Mouse (Mus musculus) embryonic facial prominence, embryonic 15.5 days (tissue): ENCODE measurements around the gene Otulin. TPM values are rescaled to one million over a fixed set of nuclear protein-coding genes. Genes with fewer than 3 reads are reported as not detected.

Experiments used
- ATAC-seq: fragments of 200-750 bp; cut with Nextera tagmentation; 2 replicates; pipeline ENCODE4 v1.8.0; 2017; ENCODE audit warnings: low read depth, moderate TSS enrichment; ENCODE audit not compliant: insufficient number of reproducible peaks, low FRiP score, low TSS enrichment
- H3K27ac ChIP-seq: fragments of 300-500 bp; sonication (generic); replicated peaks from 2 replicates; pipeline ENCODE4 v1.5.1; 2015; ENCODE audit warnings: mild to moderate bottlenecking, inconsistent platforms
- H3K27me3 ChIP-seq: fragments of 300-500 bp; sonication (generic); 2 replicates; pipeline ENCODE4 v1.6.1; 2015; ENCODE audit warnings: inconsistent platforms
- H3K36me3 ChIP-seq: fragments of 300-500 bp; sonication (generic); 2 replicates; pipeline ENCODE4 v1.6.1; 2015; ENCODE audit warnings: mild to moderate bottlenecking, inconsistent platforms
- H3K4me1 ChIP-seq: fragments of 300-500 bp; sonication (generic); 2 replicates; pipeline ENCODE4 v1.6.1; 2015; ENCODE audit warnings: inconsistent platforms
- H3K4me2 ChIP-seq: fragments of 300-500 bp; sonication (generic); replicated peaks from 2 replicates; pipeline ENCODE4 v1.6.1; 2015; ENCODE audit warnings: mild to moderate bottlenecking, inconsistent platforms
- H3K4me3 ChIP-seq: fragments of 300-500 bp; sonication (generic); replicated peaks from 2 replicates; pipeline ENCODE4 v1.5.1; 2015; ENCODE audit warnings: mild to moderate bottlenecking, inconsistent platforms
- H3K9ac ChIP-seq: fragments of 300-500 bp; sonication (generic); 2 replicates; pipeline ENCODE4 v1.6.1; 2015; ENCODE audit warnings: inconsistent platforms
- H3K9me3 ChIP-seq: fragments of 300-500 bp; sonication (generic); replicated peaks from 2 replicates; pipeline ENCODE4 v1.6.1; 2016; ENCODE audit warnings: inconsistent platforms
- WGBS: fragments of 180-500 bp; shearing (Covaris S2); methylation state at CpG from one replicate; pipeline ENCODE4 v1.1.7; 2015; 5-methylcytosine and 5-hydroxymethylcytosine counted together
- polyA plus RNA-seq: library from polyadenylated mRNA; unstranded; fragments of >200 nt; fragmentation: Nextera tagmentation; extraction: Ambion mirVana; gene quantifications from 2 replicates; pipeline ENCODE4 v1.2.1, GENCODE M21; 2015

The Otulin gene
- polyA plus RNA-seq, 1 experiment from 2014 or later: 29.7 TPM

DNA sequence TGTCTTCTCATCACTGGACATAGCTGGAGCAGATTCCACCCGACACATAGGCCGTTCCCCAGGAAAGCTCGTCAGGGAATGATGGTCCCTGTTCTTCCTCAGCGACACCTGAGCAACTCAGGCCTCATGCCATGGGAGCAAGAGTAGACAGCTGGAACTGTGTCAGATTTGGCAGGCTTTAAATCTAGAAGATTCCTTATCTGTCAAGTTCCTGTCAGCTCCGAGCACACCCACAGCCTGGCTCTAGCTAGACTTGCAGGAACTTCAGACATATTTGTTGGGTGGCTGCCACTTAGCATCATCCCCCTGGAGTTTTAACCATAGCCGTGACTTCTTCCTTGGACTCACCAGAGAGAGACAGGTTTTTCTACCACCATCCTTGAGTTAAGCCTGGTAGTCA lies 82.4 kb downstream of the Otulin start:
- Histone ChIP-seq H3K36me3 (no peaks in the 10 kb centered on the region), H3K4me2 (no peak overlapping the region), H3K4me3 (no peak overlapping the region), H3K9ac (no peak overlapping the region), H3K9me3 (no peaks in the 10 kb centered on the region), H3K27me3 (no peaks in the 10 kb centered on the region), H3K4me1 (no peaks in the 10 kb centered on the region), H3K27ac (no peak overlapping the region)
- 79% methylated on average over 6 of the region's 6 CpGs for WGBS
- no peak for ATAC-seq

DNA sequence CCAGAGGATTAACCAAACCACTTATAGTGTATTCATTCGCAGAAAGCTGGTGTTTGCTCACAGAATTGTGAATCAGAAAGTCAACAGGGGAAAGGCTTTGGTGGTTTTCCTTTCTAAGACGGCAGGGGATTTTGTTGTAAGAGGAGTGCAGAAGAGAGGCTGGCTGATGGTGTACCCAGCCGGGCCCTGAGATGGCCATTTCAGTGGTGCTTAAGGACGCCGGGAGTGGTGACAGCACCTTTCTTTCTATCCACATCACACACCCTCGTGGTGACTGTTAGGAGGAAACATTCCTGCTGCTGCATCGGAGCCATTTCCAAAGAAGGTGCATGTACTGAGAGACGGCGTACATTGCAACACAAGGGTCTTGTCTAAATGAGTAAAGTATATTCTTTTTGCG lies 85.3 kb downstream of the Otulin start:
- H3K36me3 ChIP-seq: no peaks in the 10 kb centered on the region
- no peak for ATAC-seq
- WGBS: 83% methylated on average over 10 of the region's 10 CpGs
- H3K27me3 ChIP-seq: no peaks in the 10 kb centered on the region
- H3K4me2 ChIP-seq: no peak overlapping the region
- no peaks in the 10 kb centered on the region for H3K4me1 ChIP-seq
- H3K9ac ChIP-seq: no peak overlapping the region
- H3K4me3 ChIP-seq: no peak overlapping the region
- no peak overlapping the region for H3K27ac ChIP-seq
- H3K9me3 ChIP-seq: no peaks in the 10 kb centered on the region

DNA sequence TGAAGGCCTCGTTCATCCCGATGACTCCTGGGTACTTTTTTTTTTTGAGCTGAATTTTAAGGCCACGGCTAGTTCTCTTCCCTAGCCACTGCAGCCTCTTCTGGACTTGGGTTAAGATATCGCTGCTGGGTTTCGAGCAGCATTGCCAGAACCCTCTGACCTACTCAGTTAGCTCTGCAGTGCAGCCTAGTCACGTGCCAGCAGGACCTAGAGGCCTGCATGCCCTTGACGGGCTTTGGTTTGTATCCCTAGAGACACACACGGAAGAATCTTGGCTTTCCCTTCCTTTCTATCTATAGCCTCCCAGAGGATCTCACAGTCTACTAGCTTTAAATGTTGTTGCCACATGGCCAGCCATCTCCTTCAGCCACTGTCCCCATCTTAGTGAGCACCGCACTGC lies 90.7 kb downstream of the Otulin start:
- 86% methylated on average over 9 of the region's 9 CpGs for WGBS

DNA sequence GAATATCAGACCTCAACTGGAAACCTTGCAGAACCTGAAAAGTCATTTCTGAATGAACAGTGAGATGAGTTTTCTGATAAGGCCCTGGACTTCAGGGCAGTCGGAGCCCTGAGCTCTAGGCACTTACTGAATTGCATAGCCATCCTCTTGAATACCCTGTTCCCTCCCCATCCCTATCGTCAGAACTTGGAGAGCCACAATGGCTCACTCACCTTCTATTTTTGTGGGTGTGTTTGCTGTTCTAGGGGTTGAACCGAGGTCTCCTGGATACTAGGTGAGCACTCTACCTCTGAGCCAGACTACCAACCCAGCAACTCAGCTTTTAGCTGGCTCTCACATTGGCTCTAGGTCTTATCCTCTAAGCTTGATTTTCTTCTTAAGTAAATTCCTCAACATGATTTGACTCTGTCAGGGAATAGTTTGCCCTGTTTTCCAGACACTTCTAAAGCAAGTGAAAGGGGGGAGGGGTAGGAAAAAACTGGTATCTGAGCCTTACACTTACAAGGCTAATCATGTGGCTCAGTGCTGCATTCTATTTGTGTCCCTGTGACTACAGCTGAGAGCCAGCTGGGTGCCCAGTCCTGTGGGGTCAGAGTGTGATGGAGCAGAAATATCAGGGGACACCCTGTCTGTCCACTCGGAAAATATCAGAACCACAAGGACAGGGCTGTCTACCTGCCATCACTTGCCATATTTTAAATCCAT lies 92.8 kb downstream of the Otulin start:
- Histone ChIP-seq H3K4me1 (no peaks in the 10 kb centered on the region), H3K27me3 (no peaks in the 10 kb centered on the region), H3K9me3 (no peaks in the 10 kb centered on the region), H3K4me3 (no peak overlapping the region), H3K36me3 (no peaks in the 10 kb centered on the region), H3K9ac (no peak overlapping the region), H3K27ac (no peak overlapping the region), H3K4me2 (no peak overlapping the region)
- ATAC-seq: no peak
- 59% methylated on average over 4 of the region's 4 CpGs for WGBS

More for the DNA sequence above, 90.7 kb downstream of the Otulin start:
- no peak overlapping the region for H3K4me2 ChIP-seq
- H3K36me3 ChIP-seq: no peaks in the 10 kb centered on the region
- no peaks in the 10 kb centered on the region for H3K27me3 ChIP-seq
- no peaks in the 10 kb centered on the region for H3K4me1 ChIP-seq
- ATAC-seq: no peak
- H3K9me3 ChIP-seq: no peaks in the 10 kb centered on the region
- no peak overlapping the region for H3K4me3 ChIP-seq
- no peak overlapping the region for H3K9ac ChIP-seq
- H3K27ac ChIP-seq: no peak overlapping the region

DNA sequence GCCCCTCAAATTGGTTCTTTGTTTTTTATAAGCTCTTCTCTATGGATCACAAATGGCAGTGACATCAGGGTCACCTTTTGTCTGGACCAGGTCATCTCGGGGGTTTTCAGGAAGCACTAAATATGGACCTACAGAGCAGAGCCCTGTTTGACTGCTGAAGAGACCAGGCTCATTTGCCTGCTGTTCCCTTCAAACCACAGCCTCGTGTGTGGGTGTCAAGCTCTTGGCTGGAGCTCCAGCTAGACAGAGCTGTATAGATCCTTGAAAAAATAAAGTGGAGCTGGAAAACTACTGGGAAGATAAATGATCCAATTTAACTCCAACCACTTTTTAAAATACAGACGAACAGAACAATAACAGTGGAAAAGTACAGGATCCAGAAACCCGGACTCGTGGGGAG lies 93.7 kb downstream of the Otulin start:
- Histone ChIP-seq H3K9ac (no peak overlapping the region), H3K27ac (no peak overlapping the region), H3K27me3 (no peaks in the 10 kb centered on the region), H3K9me3 (no peaks in the 10 kb centered on the region), H3K4me1 (no peaks in the 10 kb centered on the region), H3K4me2 (no peak overlapping the region), H3K36me3 (no peaks in the 10 kb centered on the region), H3K4me3 (no peak overlapping the region)
- WGBS: 48% methylated on average over 5 of the region's 5 CpGs
- no peak for ATAC-seq

DNA sequence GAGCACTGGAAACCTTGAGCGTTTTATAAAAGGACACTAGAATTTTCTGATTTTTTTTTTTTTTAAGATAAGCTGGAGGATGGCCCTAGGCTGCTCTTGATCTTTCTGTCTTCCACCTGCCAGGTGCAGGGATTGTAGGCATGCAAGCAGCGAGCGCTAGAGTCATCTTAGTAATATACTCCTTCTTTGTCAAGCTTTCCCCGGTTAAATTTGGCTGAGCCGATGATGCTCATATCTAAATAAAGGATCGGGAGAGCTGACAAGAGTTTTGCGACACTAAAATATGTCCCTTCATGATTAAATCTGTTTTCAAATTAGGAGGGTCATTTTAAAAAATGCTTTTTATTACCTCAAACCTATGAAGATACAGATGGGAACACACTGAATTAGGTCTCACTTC lies 94.3 kb downstream of the Otulin start:
- Histone ChIP-seq H3K4me1 (no peaks in the 10 kb centered on the region), H3K27me3 (no peaks in the 10 kb centered on the region), H3K4me3 (no peak overlapping the region), H3K4me2 (no peak overlapping the region), H3K9ac (no peak overlapping the region), H3K27ac (no peak overlapping the region), H3K36me3 (no peaks in the 10 kb centered on the region), H3K9me3 (no peaks in the 10 kb centered on the region)
- WGBS: 88% methylated on average over 7 of the region's 7 CpGs
- no peak for ATAC-seq

DNA sequence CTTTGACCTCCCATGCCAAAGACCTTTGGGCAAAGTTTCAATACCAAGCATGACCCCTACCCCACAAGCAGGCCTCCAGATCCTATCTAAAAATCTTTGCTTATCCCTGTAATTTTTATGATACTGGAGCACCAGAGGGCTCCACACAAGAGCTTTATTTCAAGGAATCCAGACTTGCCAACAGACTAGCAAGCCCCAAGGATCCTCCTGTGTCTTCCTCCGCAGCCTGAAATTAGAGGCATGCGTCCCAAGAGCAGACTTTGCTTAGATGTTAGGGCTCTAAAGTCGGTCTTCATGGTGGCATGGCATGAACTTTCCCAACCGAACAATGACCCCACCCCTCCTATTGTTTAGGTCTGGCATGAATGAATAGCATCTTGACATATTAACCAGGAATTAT lies 94.8 kb downstream of the Otulin start:
- Histone ChIP-seq H3K4me3 (no peak overlapping the region), H3K4me2 (no peak overlapping the region), H3K36me3 (no peaks in the 10 kb centered on the region), H3K4me1 (no peaks in the 10 kb centered on the region), H3K9ac (no peak overlapping the region), H3K27me3 (no peaks in the 10 kb centered on the region), H3K27ac (no peak overlapping the region), H3K9me3 (no peaks in the 10 kb centered on the region)
- ATAC-seq: no peak
- WGBS: 86% methylated on average over 4 of the region's 4 CpGs

DNA sequence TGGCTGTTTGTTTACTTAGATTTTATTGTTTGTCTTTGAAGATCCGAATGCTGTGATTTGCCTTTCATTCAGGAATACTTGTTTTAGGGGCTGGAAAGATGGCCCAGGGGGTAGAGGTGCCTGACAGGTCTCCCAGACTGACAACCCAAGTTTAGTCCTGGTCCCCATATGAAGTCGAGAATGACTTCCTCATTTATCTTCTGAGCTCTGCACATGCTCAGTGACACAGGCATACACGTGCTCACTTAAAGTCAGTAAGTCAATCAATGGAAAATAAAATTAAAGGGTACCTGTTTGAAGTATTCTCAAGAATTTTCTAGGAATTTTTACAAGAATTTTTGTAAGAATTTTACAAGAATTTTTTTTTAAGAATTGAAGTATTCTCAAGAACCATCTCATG lies 97.5 kb downstream of the Otulin start:
- no peak for ATAC-seq
- Histone ChIP-seq H3K36me3 (no peaks in the 10 kb centered on the region), H3K4me3 (no peak overlapping the region), H3K4me2 (no peak overlapping the region), H3K27ac (no peak overlapping the region), H3K9ac (no peak overlapping the region), H3K4me1 (no peaks in the 10 kb centered on the region), H3K9me3 (no peaks in the 10 kb centered on the region), H3K27me3 (no peaks in the 10 kb centered on the region)
- 63% methylated on average over 3 of the region's 3 CpGs for WGBS

DNA sequence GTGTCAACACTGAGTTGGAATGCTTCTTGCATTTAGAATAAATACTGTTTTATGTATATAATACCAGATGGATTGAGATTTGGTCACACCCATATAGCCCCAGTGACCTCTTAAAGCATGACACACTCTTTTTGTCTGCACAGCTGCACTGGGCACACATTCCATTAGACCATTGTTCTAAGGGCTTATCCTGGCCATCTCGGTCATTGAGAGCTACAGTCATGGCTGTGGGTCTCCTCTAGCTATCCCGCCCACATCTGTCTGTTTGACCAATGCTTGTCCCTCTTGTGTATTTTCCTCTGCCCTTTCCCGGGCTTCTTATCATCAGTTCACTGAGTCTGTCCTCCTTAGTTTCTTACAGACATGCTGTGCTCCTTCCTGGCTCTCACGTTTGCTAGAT lies 100.5 kb downstream of the Otulin start:
- ATAC-seq: no peak
- no peaks in the 10 kb centered on the region for H3K9me3 ChIP-seq
- no peaks in the 10 kb centered on the region for H3K36me3 ChIP-seq
- no peak overlapping the region for H3K9ac ChIP-seq
- H3K27ac ChIP-seq: no peak overlapping the region
- H3K4me2 ChIP-seq: no peak overlapping the region
- 76% methylated on average over 4 of the region's 4 CpGs for WGBS
- H3K27me3 ChIP-seq: no peaks in the 10 kb centered on the region
- no peak overlapping the region for H3K4me3 ChIP-seq
- no peaks in the 10 kb centered on the region for H3K4me1 ChIP-seq

DNA sequence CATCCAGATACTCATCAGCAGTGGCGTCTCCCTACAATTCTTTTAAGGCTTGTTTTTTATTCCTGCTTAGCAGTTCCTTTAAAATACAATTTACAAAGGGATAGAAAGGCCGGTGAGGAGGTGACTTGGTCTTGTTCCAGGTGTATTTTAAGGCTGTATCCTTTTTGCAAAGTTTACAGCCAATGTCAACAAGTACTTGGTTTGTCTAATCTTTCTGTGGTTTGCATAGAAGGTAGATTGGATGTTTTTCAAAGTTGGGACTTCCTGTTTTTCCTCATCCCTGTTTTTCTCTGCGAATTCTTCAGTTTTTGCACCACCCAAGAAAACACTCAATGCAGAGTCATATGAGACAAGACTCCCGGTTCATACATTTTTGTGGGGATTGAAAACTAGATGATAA lies 101.6 kb downstream of the Otulin start:
- no peak for ATAC-seq
- H3K9me3 ChIP-seq: no peaks in the 10 kb centered on the region
- no peak overlapping the region for H3K4me3 ChIP-seq
- H3K36me3 ChIP-seq: no peaks in the 10 kb centered on the region
- 67% methylated on average over 4 of the region's 4 CpGs for WGBS
- H3K9ac ChIP-seq: no peak overlapping the region
- no peaks in the 10 kb centered on the region for H3K27me3 ChIP-seq
- H3K27ac ChIP-seq: no peak overlapping the region
- H3K4me2 ChIP-seq: no peak overlapping the region
- peaks cover 4% of the 10 kb centered on the region; the same call in 1 of the 2 replicates for H3K4me1 ChIP-seq

DNA sequence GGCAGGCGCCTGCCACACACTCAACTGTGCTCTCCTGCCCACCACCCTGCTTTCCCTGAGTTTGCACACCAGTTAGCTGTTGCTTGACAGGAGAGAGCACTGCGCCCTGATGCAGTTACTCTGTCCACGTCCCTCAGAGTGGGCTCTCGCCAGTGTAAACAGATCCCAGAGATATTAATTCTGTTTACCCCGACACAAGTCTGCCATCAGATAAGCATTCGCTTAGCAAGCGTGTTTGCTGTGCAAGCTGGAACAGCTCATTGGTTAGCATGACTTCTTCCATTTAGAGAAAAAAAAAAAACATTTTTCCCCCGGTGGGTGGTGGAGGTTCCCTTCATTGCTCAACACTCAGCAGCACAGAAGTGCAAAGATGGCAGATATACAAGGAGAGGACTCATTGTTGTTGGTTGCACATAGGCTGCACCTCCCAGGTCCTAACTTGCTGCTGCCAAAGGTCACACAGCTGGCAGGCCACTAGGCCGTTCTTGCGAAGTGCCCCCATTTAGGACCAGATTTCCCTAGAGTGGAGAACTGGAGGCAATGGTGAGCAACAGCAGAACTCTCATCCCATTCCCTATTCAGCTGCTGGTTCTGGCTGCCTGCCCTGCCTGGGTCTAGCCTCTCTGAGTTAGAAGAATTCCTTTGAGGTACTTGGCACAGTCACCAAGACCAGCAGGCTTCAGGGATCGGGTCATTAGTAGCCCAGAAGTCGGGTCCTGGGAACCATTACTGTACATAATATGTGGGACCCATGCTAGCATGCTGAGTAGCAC lies 105.1 kb downstream of the Otulin start:
- ATAC-seq: no peak
- H3K9me3 ChIP-seq: no peaks in the 10 kb centered on the region
- H3K27ac ChIP-seq: no peak overlapping the region
- H3K4me2 ChIP-seq: no peak overlapping the region
- no peak overlapping the region for H3K9ac ChIP-seq
- H3K27me3 ChIP-seq: no peaks in the 10 kb centered on the region
- peaks cover 4% of the 10 kb centered on the region; the same call in 1 of the 2 replicates for H3K4me1 ChIP-seq
- no peaks in the 10 kb centered on the region for H3K36me3 ChIP-seq
- no peak overlapping the region for H3K4me3 ChIP-seq
- WGBS: 70% methylated on average over 12 of the region's 12 CpGs

DNA sequence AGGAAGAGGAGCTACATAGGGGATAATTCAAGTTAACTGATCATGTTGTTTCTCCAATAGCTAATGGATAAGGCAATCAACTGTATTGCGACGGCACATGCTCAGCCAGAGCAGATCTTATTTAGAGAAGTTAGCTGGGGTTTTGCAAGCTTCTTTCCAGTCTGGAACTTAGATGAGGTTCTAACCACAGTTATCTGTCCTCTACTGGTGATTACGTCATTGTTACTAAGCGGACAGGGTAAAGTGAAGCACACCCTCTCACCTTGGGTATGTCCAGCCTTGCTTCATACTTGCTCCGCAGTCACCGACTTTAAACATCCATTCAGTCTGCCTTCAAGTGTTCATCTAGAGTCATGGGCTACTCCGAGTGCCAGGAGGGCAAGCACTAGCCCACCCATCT lies 110.6 kb downstream of the Otulin start:
- no peak for ATAC-seq
- Histone ChIP-seq H3K4me2 (no peak overlapping the region), H3K9me3 (no peaks in the 10 kb centered on the region), H3K4me3 (no peak overlapping the region), H3K36me3 (no peaks in the 10 kb centered on the region), H3K27ac (no peak overlapping the region), H3K4me1 (peaks cover 4% of the 10 kb centered on the region; the same call in 1 of the 2 replicates), H3K27me3 (no peaks in the 10 kb centered on the region), H3K9ac (no peak overlapping the region)
- WGBS: 92% methylated on average over 7 of the region's 7 CpGs
